Mouse (Mus musculus) stomach, postnatal 0 days (tissue): ENCODE data around the gene Gast.
"Not testable (repeated sequence)": the region's sequence is repeated elsewhere in the genome, so short reads cannot be mapped to it uniquely, and the experiment has no call there.

Experiments used
- CTCF ChIP-seq: IDR thresholded peaks from 2 replicates; pipeline ENCODE4 v1.5.1; 2016; ENCODE audit warnings: antibody characterized with exemption, low read depth, mild to moderate bottlenecking, moderate library complexity
- EP300 ChIP-seq: optimal IDR thresholded peaks from 2 replicates; pipeline ENCODE3; 2016; ENCODE audit warnings: antibody characterized with exemption

DNA sequence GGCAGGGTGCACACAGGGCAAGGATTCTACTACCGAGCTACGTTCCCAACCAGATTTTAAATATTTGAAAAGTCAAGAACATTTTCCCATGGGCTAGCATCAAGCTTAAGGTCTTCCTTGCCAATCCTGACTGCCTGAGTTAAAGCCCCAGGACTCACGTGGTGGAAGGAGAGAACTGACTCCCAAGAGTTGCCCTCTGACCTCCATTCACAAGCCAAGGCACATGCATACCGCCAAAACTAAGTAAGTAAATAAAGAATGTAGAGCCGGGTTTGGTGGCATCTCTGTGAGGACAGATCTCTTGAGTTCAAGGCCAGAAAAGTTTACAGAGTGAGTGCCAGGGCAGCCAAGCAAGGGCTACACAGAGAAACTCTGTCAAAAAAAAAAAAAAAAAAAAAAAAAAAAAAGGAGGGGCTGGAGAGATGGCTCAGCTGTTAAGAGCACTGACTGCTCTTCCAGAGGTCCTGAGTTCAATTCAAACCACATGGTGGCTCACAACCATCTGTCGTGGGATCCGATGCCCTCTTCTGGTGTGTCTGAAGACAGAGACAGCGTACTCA, 3.3 kb upstream of the Gast start:
- not testable (repeated sequence) for TF ChIP-seq CTCF, EP300
